In genomic region chr10:70533301-70533781, GRCm38 (mm10) we compare ENCODE assay signal across 15 mouse cellular contexts.
A peak's percentile ranks its signal among the peaks of the same experiment; 100 is the strongest.
DNase-seq lines count a peak whose midpoint lies in the region; ATAC-seq and TF ChIP-seq lines count a peak whose summit lies in the region.
"Had no signal": no experiment of that assay in that cellular context is flagged by ENCODE, and none has a peak within 500 bp of the region (broad histone marks: within the 10 kb centered on the region; RNA-seq: fewer than 3 reads in every experiment).

No protein-coding gene starts in this region.

- no peaks in the 10 kb centered on the region for H3K9me3 ChIP-seq in midbrain, postnatal 0 days (ENCODE audit: low read length)
- H3K9me3 ChIP-seq in midbrain, embryonic 10.5 days (replicated peaks): no peaks in the 10 kb centered on the region
- H3K9me3 ChIP-seq: embryonic facial prominence, embryonic 15.5 days; forebrain, embryonic 15.5 days; hindbrain, embryonic 10.5 days; liver, embryonic 15.5 days had no signal

- H3K4me1 ChIP-seq in midbrain, postnatal 0 days (ENCODE audit: insufficient read depth, low read length): no peaks in the 10 kb centered on the region
- no peaks in the 10 kb centered on the region for H3K4me1 ChIP-seq in midbrain, embryonic 10.5 days
- peaks cover 21% of the 10 kb centered on the region for H3K4me1 ChIP-seq in olfactory bulb, adult 2 months (ENCODE audit: control insufficient read depth, insufficient read depth, low read length)
- H3K4me1 ChIP-seq: embryonic facial prominence, embryonic 15.5 days; hindbrain, embryonic 10.5 days; liver, embryonic 15.5 days had no signal

- no peak for ATAC-seq in midbrain, postnatal 0 days (ENCODE audit: low FRiP score)
- ATAC-seq: CD4-positive, CD25-positive, alpha-beta regulatory T cell, adult 4 months had no signal

- no peak overlapping the region for H3K4me2 ChIP-seq in midbrain, postnatal 0 days (ENCODE audit: low read depth, low read length, poor library complexity, severe bottlenecking)
- H3K4me2 ChIP-seq: embryonic facial prominence, embryonic 15.5 days; forebrain, embryonic 15.5 days; liver, embryonic 15.5 days had no signal

- peaks cover 26% of the 10 kb centered on the region for H3K36me3 ChIP-seq in midbrain, postnatal 0 days (ENCODE audit: insufficient read depth, low read length)
- peaks cover 41% of the 10 kb centered on the region for H3K36me3 ChIP-seq in midbrain, embryonic 10.5 days
- H3K36me3 ChIP-seq: embryonic facial prominence, embryonic 15.5 days; liver, embryonic 15.5 days had no signal

- peak; percentile 44 for DNase-seq in gastrocnemius, postnatal 25 days
- no peak for DNase-seq in gastrocnemius, adult 8-10 months (ENCODE audit: low spot score in 2 of 2)
- DNase-seq in midbrain, postnatal 0 days (ENCODE audit: low spot score): peak; percentile 9
- no peak for DNase-seq in midbrain, embryonic 10.5 days (ENCODE audit: low spot score)
- peak; percentile 47 to 50 for DNase-seq in cerebellum, adult 18-20 months
- DNase-seq in thymus, postnatal 4 days: no peak
- DNase-seq: adrenal gland, adult 2 months; kidney, adult 18-20 months; thymus, postnatal 25 days had no signal

- no peak overlapping the region for H3K27ac ChIP-seq in midbrain, postnatal 0 days (ENCODE audit: low read depth, low read length)
- no peak overlapping the region for H3K27ac ChIP-seq in midbrain, embryonic 10.5 days (replicated peaks)
- peak overlapping the region; percentile 76 for H3K27ac ChIP-seq in olfactory bulb, adult 2 months (ENCODE audit: insufficient read depth, low read depth, low read length)
- H3K27ac ChIP-seq: embryonic facial prominence, embryonic 15.5 days; forebrain, embryonic 15.5 days; hindbrain, embryonic 10.5 days; liver, embryonic 15.5 days had no signal

- TF ChIP-seq CTCF in midbrain, postnatal 0 days (IDR thresholded peaks at IDR 0.05): peak; percentile 15
- TF ChIP-seq CTCF in olfactory bulb, adult 2 months (IDR thresholded peaks at IDR 0.05; ENCODE audit: insufficient read depth, low read depth, low read length): no peak

- H3K9ac ChIP-seq in midbrain, postnatal 0 days (replicated peaks; ENCODE audit: low read length, poor library complexity, severe bottlenecking): no peak overlapping the region
- H3K9ac ChIP-seq: embryonic facial prominence, embryonic 15.5 days; forebrain, embryonic 15.5 days; liver, embryonic 15.5 days had no signal

- no peak overlapping the region for H3K4me3 ChIP-seq in midbrain, postnatal 0 days (ENCODE audit: low read depth, low read length)
- no peak overlapping the region for H3K4me3 ChIP-seq in midbrain, embryonic 10.5 days
- no peak overlapping the region for H3K4me3 ChIP-seq in olfactory bulb, adult 2 months (ENCODE audit: insufficient read depth, low read depth, low read length)
- H3K4me3 ChIP-seq: embryonic facial prominence, embryonic 15.5 days; forebrain, embryonic 15.5 days; hindbrain, embryonic 10.5 days; liver, embryonic 15.5 days had no signal

- no peaks in the 10 kb centered on the region for H3K27me3 ChIP-seq in midbrain, postnatal 0 days (ENCODE audit: insufficient read depth, low read length)
- no peaks in the 10 kb centered on the region for H3K27me3 ChIP-seq in midbrain, embryonic 10.5 days (ENCODE audit: low read depth, poor library complexity, severe bottlenecking)
- H3K27me3 ChIP-seq: embryonic facial prominence, embryonic 15.5 days; forebrain, embryonic 15.5 days; liver, embryonic 15.5 days had no signal

- no peak for TF ChIP-seq POLR2A in olfactory bulb, adult 2 months (IDR thresholded peaks at IDR 0.05; ENCODE audit: insufficient read depth, low read depth, low read length)

- 66% methylated on average over 8 of the region's 8 CpGs for WGBS in midbrain, postnatal 0 days
- 73% methylated on average over 8 of the region's 8 CpGs for WGBS in midbrain, embryonic 10.5 days
- 42% methylated on average over 8 of the region's 8 CpGs for WGBS in olfactory bulb, adult 2 months

Comparison
In these comparisons a context has a peak if more than half of its experiments do, and no peak if none do; other contexts are left out.
1. DNase-seq: peak in gastrocnemius, postnatal 25 days (single experiment), midbrain, postnatal 0 days (single experiment) and cerebellum, adult 18-20 months (2 of 2); none in gastrocnemius, adult 8-10 months (0 of 2), midbrain, embryonic 10.5 days (single experiment) and thymus, postnatal 4 days (single experiment).